Mouse (Mus musculus): ENCODE results near the gene Mybpc1. TPM values are rescaled to one million over a fixed set of nuclear protein-coding genes. Genes with fewer than 3 reads are reported as not detected.

Gene Mybpc1
- polyA plus RNA-seq, 1 experiment: 2.1 TPM

GRCm38 (mm10) chr10:88592316-88592715 lies 12.6 kb downstream of the Mybpc1 start:
- H3K27ac ChIP-seq (ENCODE audit: control insufficient read depth, insufficient read depth, low read depth, low read length): no peak overlapping the region
- no peaks in the 10 kb centered on the region for H3K27me3 ChIP-seq (ENCODE audit: control insufficient read depth, insufficient read depth, low read length)
- no peak for TF ChIP-seq POLR2A (IDR thresholded peaks at IDR 0.05; ENCODE audit: control insufficient read depth, low read depth, low read length)
- TF ChIP-seq CTCF (IDR thresholded peaks at IDR 0.05; ENCODE audit: control insufficient read depth, insufficient read depth, insufficient replicate concordance, low read depth, low read length): no peak
- H3K36me3 ChIP-seq (ENCODE audit: control insufficient read depth, insufficient read depth, low read length): no peaks in the 10 kb centered on the region
- H3K4me3 ChIP-seq (ENCODE audit: control insufficient read depth, low read depth, low read length): no peak overlapping the region
- no peaks in the 10 kb centered on the region; the same call in none of the 2 replicates for H3K4me1 ChIP-seq (ENCODE audit: control insufficient read depth, insufficient read depth, low read length)

GRCm38 (mm10) chr10:88591042-88591441 lies 13.9 kb downstream of the Mybpc1 start:
- Histone ChIP-seq H3K4me3 (ENCODE audit: control insufficient read depth, low read depth, low read length) (no peak overlapping the region), H3K36me3 (ENCODE audit: control insufficient read depth, insufficient read depth, low read length) (no peaks in the 10 kb centered on the region), H3K27me3 (ENCODE audit: control insufficient read depth, insufficient read depth, low read length) (no peaks in the 10 kb centered on the region), H3K27ac (ENCODE audit: control insufficient read depth, insufficient read depth, low read depth, low read length) (no peak overlapping the region), H3K4me1 (ENCODE audit: control insufficient read depth, insufficient read depth, low read length) (no peaks in the 10 kb centered on the region; the same call in none of the 2 replicates)
- TF ChIP-seq CTCF (IDR thresholded peaks at IDR 0.05; ENCODE audit: control insufficient read depth, insufficient read depth, insufficient replicate concordance, low read depth, low read length) (no peak), POLR2A (IDR thresholded peaks at IDR 0.05; ENCODE audit: control insufficient read depth, low read depth, low read length) (no peak)

DNA sequence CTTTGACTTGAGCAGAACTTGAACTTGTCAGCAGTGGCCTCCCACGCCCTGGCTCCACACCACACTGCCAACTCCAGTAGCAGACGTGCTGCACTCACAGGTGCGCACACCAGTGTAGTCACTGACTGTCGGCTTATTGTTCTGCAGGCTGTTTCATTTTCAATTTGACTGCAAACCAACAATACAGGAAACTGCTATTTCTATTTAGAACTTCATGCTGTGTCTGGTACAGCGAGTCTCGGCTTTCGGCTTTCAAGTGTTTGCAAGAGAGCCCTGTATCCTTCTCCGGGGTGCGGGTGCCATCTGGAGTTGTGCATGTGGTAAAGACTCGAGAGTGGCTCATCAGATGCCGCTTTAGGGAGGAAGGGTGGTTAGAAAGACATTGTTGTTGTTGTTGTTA lies 20.5 kb downstream of the Mybpc1 start:
- no peak overlapping the region for H3K27ac ChIP-seq (ENCODE audit: control insufficient read depth, insufficient read depth, low read depth, low read length)
- no peak overlapping the region for H3K4me3 ChIP-seq (ENCODE audit: control insufficient read depth, low read depth, low read length)
- H3K27me3 ChIP-seq (ENCODE audit: control insufficient read depth, insufficient read depth, low read length): no peaks in the 10 kb centered on the region
- no peak for TF ChIP-seq POLR2A (IDR thresholded peaks at IDR 0.05; ENCODE audit: control insufficient read depth, low read depth, low read length)
- TF ChIP-seq CTCF (IDR thresholded peaks at IDR 0.05; ENCODE audit: control insufficient read depth, insufficient read depth, insufficient replicate concordance, low read depth, low read length): no peak
- H3K36me3 ChIP-seq (ENCODE audit: control insufficient read depth, insufficient read depth, low read length): no peaks in the 10 kb centered on the region
- H3K4me1 ChIP-seq (ENCODE audit: control insufficient read depth, insufficient read depth, low read length): no peaks in the 10 kb centered on the region

DNA sequence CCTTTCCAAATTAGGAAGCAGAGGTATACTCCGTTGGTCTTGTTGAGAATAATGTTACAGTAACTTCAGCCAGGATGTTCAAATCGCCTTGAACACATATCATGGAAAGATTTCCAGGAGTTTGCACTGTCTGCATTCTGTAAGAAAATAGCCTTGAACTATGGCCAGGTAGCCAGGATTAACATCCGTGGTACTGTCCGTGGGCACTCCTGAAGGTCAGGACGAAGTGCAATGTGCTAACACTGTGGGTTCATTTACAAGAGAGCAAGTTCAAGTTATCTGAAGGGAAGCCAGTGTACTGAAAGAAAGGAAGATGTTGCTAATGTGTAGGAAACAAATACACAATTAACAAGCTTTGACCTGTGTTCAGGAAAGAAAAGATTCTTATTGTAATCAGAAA lies 24.2 kb downstream of the Mybpc1 start:
- no peaks in the 10 kb centered on the region for H3K36me3 ChIP-seq (ENCODE audit: control insufficient read depth, insufficient read depth, low read length)
- no peak overlapping the region for H3K27ac ChIP-seq (ENCODE audit: control insufficient read depth, insufficient read depth, low read depth, low read length)
- TF ChIP-seq CTCF (IDR thresholded peaks at IDR 0.05; ENCODE audit: control insufficient read depth, insufficient read depth, insufficient replicate concordance, low read depth, low read length): no peak
- no peaks in the 10 kb centered on the region for H3K4me1 ChIP-seq (ENCODE audit: control insufficient read depth, insufficient read depth, low read length)
- H3K4me3 ChIP-seq (ENCODE audit: control insufficient read depth, low read depth, low read length): no peak overlapping the region
- H3K27me3 ChIP-seq (ENCODE audit: control insufficient read depth, insufficient read depth, low read length): no peaks in the 10 kb centered on the region

DNA sequence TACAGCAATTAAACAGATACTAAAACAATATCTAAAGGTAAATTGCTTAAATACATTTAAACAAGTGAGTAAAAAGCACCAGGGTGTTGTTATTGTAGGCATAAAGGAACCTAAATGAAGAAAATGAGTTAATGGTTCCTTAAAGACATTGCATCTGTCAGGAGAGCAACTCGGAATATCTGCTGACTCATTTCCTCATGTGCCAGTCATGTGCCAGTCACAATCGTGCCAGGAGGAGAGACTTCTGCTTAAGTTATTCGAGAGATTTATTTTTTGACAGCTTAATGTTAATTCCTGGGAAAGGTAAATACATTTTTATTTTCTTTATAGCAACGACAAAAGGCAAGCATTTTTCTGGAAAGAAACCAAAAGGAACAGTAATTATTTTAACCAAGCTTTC lies 26.3 kb downstream of the Mybpc1 start:
- no peak overlapping the region for H3K27ac ChIP-seq (ENCODE audit: control insufficient read depth, insufficient read depth, low read depth, low read length)
- no peaks in the 10 kb centered on the region for H3K4me1 ChIP-seq (ENCODE audit: control insufficient read depth, insufficient read depth, low read length)
- H3K36me3 ChIP-seq (ENCODE audit: control insufficient read depth, insufficient read depth, low read length): no peaks in the 10 kb centered on the region
- H3K27me3 ChIP-seq (ENCODE audit: control insufficient read depth, insufficient read depth, low read length): no peaks in the 10 kb centered on the region
- TF ChIP-seq POLR2A (IDR thresholded peaks at IDR 0.05; ENCODE audit: control insufficient read depth, low read depth, low read length) (no peak), CTCF (IDR thresholded peaks at IDR 0.05; ENCODE audit: control insufficient read depth, insufficient read depth, insufficient replicate concordance, low read depth, low read length) (no peak)
- H3K4me3 ChIP-seq (ENCODE audit: control insufficient read depth, low read depth, low read length): no peak overlapping the region

DNA sequence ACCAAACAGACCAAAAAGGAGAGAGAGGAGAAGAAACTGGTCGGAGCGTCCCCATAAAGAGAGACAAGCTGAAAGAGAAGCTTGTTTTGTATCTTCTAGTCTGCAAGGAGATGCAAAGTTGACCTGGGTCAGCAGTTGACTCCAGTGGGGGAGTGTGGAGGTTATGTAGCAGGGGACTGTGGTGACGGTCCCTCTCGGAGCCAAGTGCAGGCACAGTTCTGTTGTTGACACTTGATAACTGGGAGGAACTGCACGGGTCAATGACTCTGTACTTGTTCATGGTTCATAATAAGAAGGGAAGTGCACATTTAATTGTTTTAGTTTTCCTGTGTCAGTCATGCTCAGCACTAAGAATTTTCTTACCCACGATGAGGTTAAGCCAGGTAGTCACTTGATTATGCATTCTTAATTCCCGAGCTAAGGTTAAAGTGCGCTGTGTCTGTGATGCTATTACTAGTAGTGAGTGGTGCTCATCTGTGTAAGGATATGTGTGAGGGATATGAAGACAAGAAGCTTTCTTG lies 30.8 kb downstream of the Mybpc1 start:
- TF ChIP-seq CTCF (IDR thresholded peaks at IDR 0.05; ENCODE audit: control insufficient read depth, insufficient read depth, insufficient replicate concordance, low read depth, low read length) (no peak), POLR2A (IDR thresholded peaks at IDR 0.05; ENCODE audit: control insufficient read depth, low read depth, low read length) (no peak)
- H3K4me1 ChIP-seq (ENCODE audit: control insufficient read depth, insufficient read depth, low read length): no peaks in the 10 kb centered on the region
- H3K27me3 ChIP-seq (ENCODE audit: control insufficient read depth, insufficient read depth, low read length): no peaks in the 10 kb centered on the region
- H3K27ac ChIP-seq (ENCODE audit: control insufficient read depth, insufficient read depth, low read depth, low read length): no peak overlapping the region
- H3K36me3 ChIP-seq (ENCODE audit: control insufficient read depth, insufficient read depth, low read length): no peaks in the 10 kb centered on the region
- no peak overlapping the region for H3K4me3 ChIP-seq (ENCODE audit: control insufficient read depth, low read depth, low read length)

- H3K4me3 ChIP-seq (ENCODE audit: control insufficient read depth, low read depth, low read length): no peak overlapping the region
- no peaks in the 10 kb centered on the region for H3K36me3 ChIP-seq (ENCODE audit: control insufficient read depth, insufficient read depth, low read length)
- H3K4me1 ChIP-seq (ENCODE audit: control insufficient read depth, insufficient read depth, low read length): no peaks in the 10 kb centered on the region
- TF ChIP-seq CTCF (IDR thresholded peaks at IDR 0.05; ENCODE audit: control insufficient read depth, insufficient read depth, insufficient replicate concordance, low read depth, low read length) (no peak), POLR2A (IDR thresholded peaks at IDR 0.05; ENCODE audit: control insufficient read depth, low read depth, low read length) (no peak)
- no peaks in the 10 kb centered on the region for H3K27me3 ChIP-seq (ENCODE audit: control insufficient read depth, insufficient read depth, low read length)
- H3K27ac ChIP-seq (ENCODE audit: control insufficient read depth, insufficient read depth, low read depth, low read length): no peak overlapping the region
These were observed 32.8 kb downstream of the Mybpc1 start for GRCm38 (mm10) chr10:88572123-88572522.

DNA sequence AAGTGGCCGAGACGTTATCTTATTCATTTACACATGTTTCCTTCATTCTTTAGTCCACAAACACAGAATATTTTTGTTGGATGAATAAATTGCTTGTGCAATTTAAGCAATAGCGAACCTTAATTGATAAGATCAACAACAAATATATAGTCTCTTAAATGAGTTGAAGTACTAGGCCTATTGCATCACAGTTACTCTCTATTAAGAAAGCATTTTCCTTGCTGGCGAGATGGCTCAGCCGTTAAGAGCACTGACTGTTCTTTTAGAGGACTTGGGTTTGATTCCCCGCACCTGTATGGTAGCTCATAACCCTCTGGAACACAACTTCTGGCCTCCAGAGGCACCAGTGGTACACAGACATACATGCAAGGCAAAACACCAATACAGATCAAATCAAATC lies 47.9 kb downstream of the Mybpc1 start:
- no peak overlapping the region for H3K27ac ChIP-seq (ENCODE audit: control insufficient read depth, insufficient read depth, low read depth, low read length)
- H3K4me1 ChIP-seq (ENCODE audit: control insufficient read depth, insufficient read depth, low read length): peaks cover 4% of the 10 kb centered on the region; the same call in 1 of the 2 replicates
- TF ChIP-seq CTCF (IDR thresholded peaks at IDR 0.05; ENCODE audit: control insufficient read depth, insufficient read depth, insufficient replicate concordance, low read depth, low read length) (no peak), POLR2A (IDR thresholded peaks at IDR 0.05; ENCODE audit: control insufficient read depth, low read depth, low read length) (no peak)
- no peaks in the 10 kb centered on the region for H3K36me3 ChIP-seq (ENCODE audit: control insufficient read depth, insufficient read depth, low read length)
- H3K27me3 ChIP-seq (ENCODE audit: control insufficient read depth, insufficient read depth, low read length): no peaks in the 10 kb centered on the region
- no peak overlapping the region for H3K4me3 ChIP-seq (ENCODE audit: control insufficient read depth, low read depth, low read length)

All from testis, adult 2 months (tissue).